Mouse (Mus musculus) kidney, postnatal 0 days (tissue): ENCODE results near the gene Lefty2. TPM values are rescaled to one million over a fixed set of nuclear protein-coding genes. Genes with fewer than 3 reads are reported as not detected.
"Not testable (repeated sequence)": the region's sequence is repeated elsewhere in the genome, so short reads cannot be mapped to it uniquely, and the experiment has no call there.

Source experiments
- ATAC-seq: fragments of 200-750 bp; cut with Nextera tagmentation; replicated peaks from 2 replicates; pipeline ENCODE4 v1.8.0; 2017; ENCODE audit warnings: low read depth, moderate number of reproducible peaks, moderate TSS enrichment, moderate library complexity; ENCODE audit not compliant: low FRiP score
- DNase-seq: peaks from one replicate; pipeline ENCODE4 v3.0.0-alpha.2; 2016; ENCODE audit warnings: low spot score
- H3K27ac ChIP-seq: fragments of 300-500 bp; sonication (generic); 2 replicates; pipeline ENCODE4 v1.5.1; 2014; ENCODE audit warnings: mild to moderate bottlenecking
- H3K27me3 ChIP-seq: fragments of 300-500 bp; sonication (generic); 2 replicates; pipeline ENCODE4 v1.6.1; 2014; ENCODE audit warnings: low read length, mixed read lengths; ENCODE audit not compliant: insufficient read depth
- H3K36me3 ChIP-seq: fragments of 300-500 bp; sonication (generic); 2 replicates; pipeline ENCODE4 v1.6.1; 2014; ENCODE audit warnings: low read length, mixed read lengths; ENCODE audit not compliant: insufficient read depth
- H3K4me1 ChIP-seq: fragments of 300-500 bp; sonication (generic); replicated peaks from 2 replicates; pipeline ENCODE4 v1.6.1; 2014; ENCODE audit warnings: antibody characterized with exemption, low read length, mixed read lengths; ENCODE audit not compliant: insufficient read depth
- H3K4me2 ChIP-seq: fragments of 300-500 bp; sonication (generic); 2 replicates; pipeline ENCODE4 v1.6.1; 2014; ENCODE audit warnings: mild to moderate bottlenecking, low read length, moderate library complexity, mixed read lengths
- H3K4me3 ChIP-seq: fragments of 300-500 bp; sonication (generic); replicated peaks from 2 replicates; pipeline ENCODE4 v1.5.1; 2014; ENCODE audit warnings: low read depth, low read length
- H3K9ac ChIP-seq: fragments of 300-500 bp; sonication (generic); 2 replicates; pipeline ENCODE4 v1.6.1; 2014; ENCODE audit warnings: low read depth, low read length
- H3K9me3 ChIP-seq: fragments of 300-500 bp; sonication (generic); replicated peaks from 2 replicates; pipeline ENCODE4 v1.6.1; 2016; ENCODE audit warnings: low read length, inconsistent platforms, mixed read lengths
- CTCF ChIP-seq: IDR thresholded peaks from 2 replicates; pipeline ENCODE4 v1.5.1; 2016; ENCODE audit warnings: antibody characterized with exemption, low read depth, mild to moderate bottlenecking, moderate library complexity
- WGBS: fragments of 180-500 bp; shearing (Covaris S2); extraction: QIAGEN DNeasy Blood & Tissue Kit; methylation state at CpG from one replicate; pipeline ENCODE4 v1.1.7; 2014; 5-methylcytosine and 5-hydroxymethylcytosine counted together
- polyA plus RNA-seq: library from polyadenylated mRNA; unstranded; fragments of >200 nt; fragmentation: Nextera tagmentation; extraction: Ambion mirVana; gene quantifications from 2 replicates; pipeline ENCODE4 v1.2.1, GENCODE M21; 2015

Gene Lefty2
- polyA plus RNA-seq, 1 experiment from 2014 or later: 0.39 TPM

GRCm38 (mm10) chr1:180889841-180890240 lies 3.1 kb upstream of the Lefty2 start:
- H3K27ac ChIP-seq: no peak overlapping the region
- no peaks in the 10 kb centered on the region for H3K36me3 ChIP-seq
- H3K4me3 ChIP-seq: no peak overlapping the region
- peak; percentile 16 for DNase-seq
- TF ChIP-seq CTCF: peak; percentile 55
- no peak for ATAC-seq
- 60% methylated on average over 6 of the region's 6 CpGs for WGBS
- peaks cover 8% of the 10 kb centered on the region; the same call in 1 of the 2 replicates for H3K27me3 ChIP-seq
- H3K9ac ChIP-seq: no peak overlapping the region
- no peak overlapping the region for H3K4me2 ChIP-seq
- H3K9me3 ChIP-seq: no peaks in the 10 kb centered on the region
- H3K4me1 ChIP-seq: 0 out of 2 replicates have a peak, but pooled peaks cover 5% of the 10 kb centered on the region

GRCm38 (mm10) chr1:180894088-180894987 lies 1.4 kb downstream of the Lefty2 start:
- H3K36me3 ChIP-seq, H3K9ac ChIP-seq, H3K4me1 ChIP-seq, H3K4me3 ChIP-seq, H3K27ac ChIP-seq, DNase-seq, ATAC-seq, H3K9me3 ChIP-seq, H3K27me3 ChIP-seq: not testable (repeated sequence)
- 4% methylated on average over 43 of the region's 51 CpGs for WGBS
- peak overlapping the region; percentile 21 for H3K4me2 ChIP-seq

- under 1% methylated on average over 4 of the region's 4 CpGs for WGBS
- Histone ChIP-seq H3K36me3 (0 out of 2 replicates have a peak, but pooled peaks cover 1% of the 10 kb centered on the region), H3K27me3 (no peaks in the 10 kb centered on the region), H3K4me1 (peaks cover 7% of the 10 kb centered on the region), H3K4me3 (no peak overlapping the region), H3K9me3 (no peaks in the 10 kb centered on the region), H3K27ac (no peak overlapping the region), H3K9ac (no peak overlapping the region), H3K4me2 (no peak overlapping the region)
- ATAC-seq (no peak), DNase-seq (peak; percentile 87)
- TF ChIP-seq CTCF: peak; percentile 82
Observed at GRCm38 (mm10) chr1:180901107-180901506, 8.2 kb downstream of the Lefty2 start.

- peaks cover 16% of the 10 kb centered on the region; the same call in 1 of the 2 replicates for H3K36me3 ChIP-seq
- H3K4me1 ChIP-seq: peaks cover 7% of the 10 kb centered on the region
- H3K9me3 ChIP-seq: no peaks in the 10 kb centered on the region
- no peaks in the 10 kb centered on the region for H3K27me3 ChIP-seq
- TF ChIP-seq CTCF: no peak
- ATAC-seq: no peak
- H3K27ac ChIP-seq: no peak overlapping the region
- WGBS: 33% methylated on average over 5 of the region's 5 CpGs
- H3K4me2 ChIP-seq: no peak overlapping the region
- DNase-seq: no peak
- no peak overlapping the region for H3K4me3 ChIP-seq
- no peak overlapping the region for H3K9ac ChIP-seq
Observed at GRCm38 (mm10) chr1:180902915-180903314, 10.0 kb downstream of the Lefty2 start.

- 21% methylated on average over 10 of the region's 10 CpGs for WGBS
- no peak overlapping the region for H3K9ac ChIP-seq
- peaks cover 7% of the 10 kb centered on the region for H3K4me1 ChIP-seq
- DNase-seq (no peak), ATAC-seq (peak; percentile 40; the same call in 1 of the 2 replicates)
- no peaks in the 10 kb centered on the region for H3K27me3 ChIP-seq
- H3K4me3 ChIP-seq: peak overlapping the region; percentile 66; the same call in 1 of the 2 replicates
- peaks cover 21% of the 10 kb centered on the region; the same call in 1 of the 2 replicates for H3K36me3 ChIP-seq
- peak overlapping the region; percentile 72 for H3K4me2 ChIP-seq
- no peaks in the 10 kb centered on the region for H3K9me3 ChIP-seq
- TF ChIP-seq CTCF: no peak
- peak overlapping the region; percentile 65 for H3K27ac ChIP-seq
Observed at GRCm38 (mm10) chr1:180903666-180904038, 10.7 kb downstream of the Lefty2 start.

- Histone ChIP-seq H3K27ac (peak within 1 kb of the TSS; percentile 65), H3K27me3 (no peaks in the 10 kb centered on the region), H3K4me2 (peak within 1 kb of the TSS; percentile 72), H3K9ac (peak within 1 kb of the TSS; percentile 72), H3K36me3 (peaks cover 24% of the 10 kb centered on the region; the same call in 1 of the 2 replicates), H3K4me1 (peaks cover 7% of the 10 kb centered on the region), H3K9me3 (no peaks in the 10 kb centered on the region), H3K4me3 (peak within 1 kb of the TSS; percentile 66)
- WGBS: under 1% methylated on average over 52 of the region's 52 CpGs
- ATAC-seq: peak; percentile 99
- peak; percentile 96 for DNase-seq
- TF ChIP-seq CTCF: no peak
Observed at GRCm38 (mm10) chr1:180904039-180904814, 11.3 kb downstream of the Lefty2 start, which contains the start of gene Pycr2. Pycr2 (plus strand) TSS chr1:180904293.
